In the genomic region with DNA sequence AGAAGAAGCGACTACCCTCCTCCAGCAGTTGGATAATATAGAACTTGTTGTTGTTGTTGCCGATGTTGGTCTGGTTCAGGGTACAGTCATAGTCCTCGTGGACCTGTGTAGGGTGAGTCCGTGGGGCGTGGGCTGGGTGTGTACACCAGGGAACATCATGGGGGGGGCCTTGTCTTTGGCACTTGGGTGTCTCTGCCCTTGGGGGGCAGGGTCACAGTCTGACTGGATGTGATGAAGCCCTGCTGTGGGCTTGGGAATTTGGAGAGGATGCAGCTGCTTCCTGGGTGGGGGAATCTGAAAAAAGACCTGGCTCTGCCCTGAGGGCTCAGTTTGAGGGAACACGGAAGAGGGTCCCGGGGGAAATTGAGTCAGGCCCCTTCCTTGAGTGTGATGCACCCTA, we compare ENCODE assay signal across 10 mouse cellular contexts. TPM values are rescaled to one million over a fixed set of nuclear protein-coding genes. Genes with fewer than 3 reads are reported as not detected.
DNase-seq lines count a peak whose midpoint lies in the region; ATAC-seq and TF ChIP-seq lines count a peak whose summit lies in the region.
"Had no signal": no experiment of that assay in that cellular context is flagged by ENCODE, and none has a peak within 500 bp of the region (broad histone marks: within the 10 kb centered on the region; RNA-seq: fewer than 3 reads in every experiment).

No protein-coding gene starts in this region.

- TF ChIP-seq CTCF in stomach, postnatal 0 days (IDR thresholded peaks at IDR 0.05; ENCODE audit: low read depth), result no peak

- peak overlapping the region; percentile 80 for H3K27ac ChIP-seq in hindbrain, embryonic 10.5 days
- H3K27ac ChIP-seq in hindbrain, embryonic 13.5 days, result no peak overlapping the region
- H3K27ac ChIP-seq in embryonic facial prominence, embryonic 12.5 days, result no peak overlapping the region
- no peak overlapping the region for H3K27ac ChIP-seq in stomach, postnatal 0 days (replicated peaks)

- no peak for DNase-seq in hindbrain, embryonic 10.5 days (ENCODE audit: low spot score)
- DNase-seq in thymus, postnatal 14 days, result peak; percentile 43
- DNase-seq in thymus, postnatal 25 days, result no peak
- DNase-seq in kidney, postnatal 36 days, result peak; percentile 43 to 52
- DNase-seq in stomach, postnatal 0 days (ENCODE audit: low spot score), result no peak

- peaks cover 80% of the 10 kb centered on the region for H3K4me1 ChIP-seq in hindbrain, embryonic 10.5 days (replicated peaks)
- H3K4me1 ChIP-seq in hindbrain, embryonic 13.5 days (replicated peaks), result peaks cover 46% of the 10 kb centered on the region
- peaks cover 42% of the 10 kb centered on the region for H3K4me1 ChIP-seq in embryonic facial prominence, embryonic 12.5 days
- peaks cover 8% of the 10 kb centered on the region for H3K4me1 ChIP-seq in stomach, postnatal 0 days (replicated peaks; ENCODE audit: control insufficient read depth, insufficient read depth)

- TF ChIP-seq EP300 in stomach, postnatal 0 days (optimal IDR thresholded peaks at IDR 0.05), result no peak

- H3K36me3 ChIP-seq in hindbrain, embryonic 10.5 days, result peaks cover 10% of the 10 kb centered on the region
- H3K36me3 ChIP-seq in hindbrain, embryonic 13.5 days, result 0 out of 2 replicates have a peak, but pooled peaks cover 3% of the 10 kb centered on the region
- no peaks in the 10 kb centered on the region for H3K36me3 ChIP-seq in embryonic facial prominence, embryonic 12.5 days
- H3K36me3 ChIP-seq in stomach, postnatal 0 days (ENCODE audit: control insufficient read depth, insufficient read depth, low read length), result no peaks in the 10 kb centered on the region

- no peak for ATAC-seq in hindbrain, embryonic 13.5 days (ENCODE audit: low FRiP score)
- ATAC-seq in embryonic facial prominence, embryonic 12.5 days (ENCODE audit: insufficient number of reproducible peaks, insufficient read depth, low FRiP score, low TSS enrichment), result no peak
- ATAC-seq in stomach, postnatal 0 days (ENCODE audit: low FRiP score, low TSS enrichment), result no peak
- ATAC-seq in granulocyte monocyte progenitor cell, adult 5-6 weeks (replicated peaks; ENCODE audit: poor library complexity, severe bottlenecking), result no peak

- peaks cover 15% of the 10 kb centered on the region; the same call in 1 of the 2 replicates for H3K27me3 ChIP-seq in hindbrain, embryonic 10.5 days (ENCODE audit: insufficient read depth, poor library complexity, severe bottlenecking)
- 0 out of 2 replicates have a peak, but pooled peaks cover 3% of the 10 kb centered on the region for H3K27me3 ChIP-seq in hindbrain, embryonic 13.5 days
- no peaks in the 10 kb centered on the region for H3K27me3 ChIP-seq in embryonic facial prominence, embryonic 12.5 days
- H3K27me3 ChIP-seq in stomach, postnatal 0 days (ENCODE audit: control insufficient read depth, insufficient read depth, low read length), result no peaks in the 10 kb centered on the region

- H3K9me3 ChIP-seq in hindbrain, embryonic 10.5 days, result no peaks in the 10 kb centered on the region
- no peaks in the 10 kb centered on the region for H3K9me3 ChIP-seq in hindbrain, embryonic 13.5 days
- H3K9me3 ChIP-seq in embryonic facial prominence, embryonic 12.5 days, result no peaks in the 10 kb centered on the region
- H3K9me3 ChIP-seq in stomach, postnatal 0 days (ENCODE audit: control insufficient read depth, low read length), result no peaks in the 10 kb centered on the region

- H3K4me3 ChIP-seq in hindbrain, embryonic 10.5 days, result 0 out of 2 replicates have a peak overlapping the region, but pooled peaks have one; percentile 3
- H3K4me3 ChIP-seq in hindbrain, embryonic 13.5 days, result no peak overlapping the region
- no peak overlapping the region for H3K4me3 ChIP-seq in embryonic facial prominence, embryonic 12.5 days
- H3K4me3 ChIP-seq in stomach, postnatal 0 days (ENCODE audit: low read depth, low read length), result no peak overlapping the region

- WGBS in hindbrain, embryonic 10.5 days, result 66% methylated on average over 7 of the region's 7 CpGs
- WGBS in hindbrain, embryonic 13.5 days, result 67% methylated on average over 7 of the region's 7 CpGs
- WGBS in embryonic facial prominence, embryonic 12.5 days, result 57% methylated on average over 7 of the region's 7 CpGs
- WGBS in stomach, postnatal 0 days, result 62% methylated on average over 7 of the region's 7 CpGs

- no peak overlapping the region for H3K4me2 ChIP-seq in hindbrain, embryonic 13.5 days
- peak overlapping the region; percentile 21 for H3K4me2 ChIP-seq in embryonic facial prominence, embryonic 12.5 days (replicated peaks)
- H3K4me2 ChIP-seq in stomach, postnatal 0 days (replicated peaks; ENCODE audit: low read depth), result peak overlapping the region; percentile 20; the same call in 1 of the 2 replicates

- no peak overlapping the region for H3K9ac ChIP-seq in hindbrain, embryonic 13.5 days
- H3K9ac ChIP-seq in embryonic facial prominence, embryonic 12.5 days, result no peak overlapping the region
- peak overlapping the region; percentile 27; the same call in 1 of the 2 replicates for H3K9ac ChIP-seq in stomach, postnatal 0 days (ENCODE audit: low read length)

RNA-seq across cellular contexts. Expression of a gene that starts 0.7 kb away (rescaled TPM):
- 64.1 and 76.2 TPM in 2 replicates for polyA plus RNA-seq in hindbrain, embryonic 10.5 days (2016; fragmentation: Nextera tagmentation; extraction: Ambion mirVana)
- polyA plus RNA-seq in hindbrain, embryonic 13.5 days (2015; fragmentation: Nextera tagmentation; extraction: Ambion mirVana), result 43.9 and 44.0 TPM in 2 replicates
- 52.8 and 57.9 TPM in 2 replicates for polyA plus RNA-seq in embryonic facial prominence, embryonic 12.5 days (2016; fragmentation: Nextera tagmentation; extraction: Ambion mirVana)
- polyA plus RNA-seq in stomach, postnatal 0 days (2015; fragmentation: Nextera tagmentation; extraction: Ambion mirVana), result 22.4 and 23.3 TPM in 2 replicates
- total RNA-seq in granulocyte monocyte progenitor cell, adult 5-6 weeks (2014; fragmentation: Nextera tagmentation), result 30.4 and 32.8 TPM in 2 replicates
- total RNA-seq in granulocyte monocyte progenitor cell, adult 5-6 weeks (2017), result 47.3 and 57.5 TPM in 2 replicates

RNA-seq across cellular contexts. Expression of a gene that starts 1.7 kb away (rescaled TPM):
- 1.6 and 1.8 TPM in 2 replicates for polyA plus RNA-seq in hindbrain, embryonic 10.5 days (2016; fragmentation: Nextera tagmentation; extraction: Ambion mirVana)
- polyA plus RNA-seq in hindbrain, embryonic 13.5 days (2015; fragmentation: Nextera tagmentation; extraction: Ambion mirVana), result 0.74 and 0.88 TPM in 2 replicates
- polyA plus RNA-seq in embryonic facial prominence, embryonic 12.5 days (2016; fragmentation: Nextera tagmentation; extraction: Ambion mirVana), result 3.7 and 4.6 TPM in 2 replicates
- 5.8 TPM in 2 replicates for polyA plus RNA-seq in stomach, postnatal 0 days (2015; fragmentation: Nextera tagmentation; extraction: Ambion mirVana)
- 10.9 and 15.1 TPM in 2 replicates for total RNA-seq in granulocyte monocyte progenitor cell, adult 5-6 weeks (2014; fragmentation: Nextera tagmentation)
- total RNA-seq in granulocyte monocyte progenitor cell, adult 5-6 weeks (2017), result 7.6 and 13.8 TPM in 2 replicates

RNA-seq across cellular contexts. Expression of a gene that starts 9.3 kb away (rescaled TPM):
- polyA plus RNA-seq in hindbrain, embryonic 10.5 days (2016; fragmentation: Nextera tagmentation; extraction: Ambion mirVana), result 0.10 and 0.17 TPM in 2 replicates
- polyA plus RNA-seq in hindbrain, embryonic 13.5 days (2015; fragmentation: Nextera tagmentation; extraction: Ambion mirVana), result 0.60 and 0.68 TPM in 2 replicates
- polyA plus RNA-seq in embryonic facial prominence, embryonic 12.5 days (2016; fragmentation: Nextera tagmentation; extraction: Ambion mirVana), result 0.62 and 0.70 TPM in 2 replicates
- polyA plus RNA-seq in stomach, postnatal 0 days (2015; fragmentation: Nextera tagmentation; extraction: Ambion mirVana), result 0.15 and 0.23 TPM in 2 replicates
- total RNA-seq in granulocyte monocyte progenitor cell, adult 5-6 weeks (2014; fragmentation: Nextera tagmentation), result not detected in 2 replicates
- total RNA-seq in granulocyte monocyte progenitor cell, adult 5-6 weeks (2017), result not detected in 2 replicates

RNA-seq across cellular contexts. Expression of a gene that starts 22.0 kb away (rescaled TPM):
- 395 and 430 TPM in 2 replicates for polyA plus RNA-seq in hindbrain, embryonic 10.5 days (2016; fragmentation: Nextera tagmentation; extraction: Ambion mirVana)
- 248 and 259 TPM in 2 replicates for polyA plus RNA-seq in hindbrain, embryonic 13.5 days (2015; fragmentation: Nextera tagmentation; extraction: Ambion mirVana)
- 213 and 222 TPM in 2 replicates for polyA plus RNA-seq in embryonic facial prominence, embryonic 12.5 days (2016; fragmentation: Nextera tagmentation; extraction: Ambion mirVana)
- 16.8 and 20.3 TPM in 2 replicates for polyA plus RNA-seq in stomach, postnatal 0 days (2015; fragmentation: Nextera tagmentation; extraction: Ambion mirVana)
- 4.5 TPM in 2 replicates for total RNA-seq in granulocyte monocyte progenitor cell, adult 5-6 weeks (2014; fragmentation: Nextera tagmentation)
- 1.2 and 3.6 TPM in 2 replicates for total RNA-seq in granulocyte monocyte progenitor cell, adult 5-6 weeks (2017)

RNA-seq across cellular contexts. Expression of a gene that starts 24.7 kb away (rescaled TPM):
- polyA plus RNA-seq in hindbrain, embryonic 10.5 days (2016; fragmentation: Nextera tagmentation; extraction: Ambion mirVana), result not detected in 2 replicates
- not detected in 2 replicates for polyA plus RNA-seq in hindbrain, embryonic 13.5 days (2015; fragmentation: Nextera tagmentation; extraction: Ambion mirVana)
- not detected in 2 replicates for polyA plus RNA-seq in embryonic facial prominence, embryonic 12.5 days (2016; fragmentation: Nextera tagmentation; extraction: Ambion mirVana)
- polyA plus RNA-seq in stomach, postnatal 0 days (2015; fragmentation: Nextera tagmentation; extraction: Ambion mirVana), result not detected in 2 replicates
- not detected in 2 replicates for total RNA-seq in granulocyte monocyte progenitor cell, adult 5-6 weeks (2014; fragmentation: Nextera tagmentation)
- not detected in 2 replicates for total RNA-seq in granulocyte monocyte progenitor cell, adult 5-6 weeks (2017)
- total RNA-seq: adrenal gland, postnatal 36 days; heart, postnatal 10 days had no signal

Comparison
In these comparisons a context has a peak if more than half of its experiments do, and no peak if none do; other contexts are left out.
1. DNase-seq: peak in thymus, postnatal 14 days (single experiment) and kidney, postnatal 36 days (2 of 2); none in hindbrain, embryonic 10.5 days (single experiment), thymus, postnatal 25 days (single experiment) and stomach, postnatal 0 days (single experiment).